Mouse (Mus musculus): ENCODE results near the gene Rab4a. TPM values are rescaled to one million over a fixed set of nuclear protein-coding genes. Genes with fewer than 3 reads are reported as not detected.

The Rab4a gene
- total and polyA plus RNA-seq, 3 experiments: 22.2 to 44.6 TPM; not detected in 1

- peak overlapping the region; percentile 76 for H3K27ac ChIP-seq (ENCODE audit: control insufficient read depth, low read depth, low read length)
- peak overlapping the region; percentile 95 for H3K9ac ChIP-seq (ENCODE audit: control insufficient read depth, low read depth, low read length, poor library complexity, severe bottlenecking)
- H3K27me3 ChIP-seq (ENCODE audit: control insufficient read depth in 1 of 2, insufficient read depth in 2 of 2, low read length in 2 of 2): no peaks in the 10 kb centered on the region
- H3K4me3 ChIP-seq (ENCODE audit: control insufficient read depth in 1 of 2, insufficient read depth in 1 of 2, low read depth in 2 of 2, low read length in 2 of 2): peak overlapping the region; percentile 76 to 85
- peaks cover 56% of the 10 kb centered on the region for H3K79me2 ChIP-seq (ENCODE audit: control insufficient read depth, insufficient read depth, low read length, poor library complexity)
- H3K4me1 ChIP-seq (ENCODE audit: control insufficient read depth in 1 of 2, insufficient read depth in 2 of 2, low read length in 2 of 2): peaks cover 9 to 18% of the 10 kb centered on the region in 2 experiments
- H3K36me3 ChIP-seq (ENCODE audit: control insufficient read depth in 1 of 2, insufficient read depth in 2 of 2, low read length in 2 of 2): peaks cover 0 to 27% of the 10 kb centered on the region in 2 experiments; a peak in 3 of 4 replicates
- DNase-seq (ENCODE audit: low read depth, low spot score): peak; percentile 90
- no peaks in the 10 kb centered on the region for H3K9me3 ChIP-seq (replicated peaks; ENCODE audit: insufficient read depth, low read length)
- TF ChIP-seq TCF12 (IDR thresholded peaks at IDR 0.05; ENCODE audit: low read depth, low read length) (peak; percentile 45; the same call in 1 of the 2 replicates), EP300 (IDR thresholded peaks at IDR 0.05; ENCODE audit: low read depth in 1 of 2, low read length in 2 of 2) (peak; percentile 39 to 83; a peak in 3 of 4 replicates), MEF2A (IDR thresholded peaks at IDR 0.05; ENCODE audit: extremely low read depth, insufficient replicate concordance, low read depth, low read length, poor library complexity, severe bottlenecking) (no peak), USF1 (IDR thresholded peaks at IDR 0.05; ENCODE audit: low read depth, low read length) (no peak), MAFK (IDR thresholded peaks at IDR 0.05; ENCODE audit: borderline replicate concordance, low read depth, low read length) (no peak), POLR2A (IDR thresholded peaks at IDR 0.05; ENCODE audit: control insufficient read depth in 1 of 2, insufficient read depth in 1 of 2, low read depth in 1 of 2, low read length in 2 of 2, poor library complexity in 1 of 2) (peak in 1 of 2 experiments; percentile 60; a peak in 2 of 4 replicates), SIN3A (IDR thresholded peaks at IDR 0.05; ENCODE audit: low read length) (peak; percentile 94), UBTF (IDR thresholded peaks at IDR 0.05; ENCODE audit: borderline replicate concordance, insufficient read depth, low read depth, low read length) (no peak), RCOR1 (IDR thresholded peaks at IDR 0.05; ENCODE audit: low read depth, low read length) (peak; percentile 59; the same call in 1 of the 2 replicates), USF2 (IDR thresholded peaks at IDR 0.05; ENCODE audit: borderline replicate concordance in 1 of 2, insufficient read depth in 1 of 2, low read depth in 1 of 2, low read length in 2 of 2) (no peak), JUND (IDR thresholded peaks at IDR 0.05; ENCODE audit: low read depth, low read length) (no peak), MXI1 (IDR thresholded peaks at IDR 0.05; ENCODE audit: low read depth, low read length) (peak; percentile 95), KAT2A (conservative IDR thresholded peaks at IDR 0.05; ENCODE audit: low read depth, low read length) (no peak), MYC (IDR thresholded peaks at IDR 0.05; ENCODE audit: low read depth, low read length) (peak; percentile 94), BHLHE40 (IDR thresholded peaks at IDR 0.05; ENCODE audit: borderline replicate concordance, low read depth, low read length) (peak; percentile 99), ZC3H11A (IDR thresholded peaks at IDR 0.05; ENCODE audit: low read depth, low read length) (no peak), MAZ (IDR thresholded peaks at IDR 0.05; ENCODE audit: low read depth, low read length) (peak; percentile 37; the same call in 1 of the 2 replicates), CHD1 (IDR thresholded peaks at IDR 0.05; ENCODE audit: low read depth, low read length) (0 out of 2 replicates have a peak, but pooled peaks have one; percentile 12), HCFC1 (IDR thresholded peaks at IDR 0.05; ENCODE audit: low read depth, low read length) (peak; percentile 65), TBP (IDR thresholded peaks at IDR 0.05; ENCODE audit: low read depth, low read length) (peak; percentile 67), GATA1 (IDR thresholded peaks at IDR 0.05; ENCODE audit: low read depth, low read length) (peak; percentile 62), RAD21 (IDR thresholded peaks at IDR 0.05; ENCODE audit: low read depth, low read length) (no peak), NELFE (IDR thresholded peaks at IDR 0.05; ENCODE audit: low read depth, low read length) (no peak; the same call in 1 of the 2 replicates), CHD2 (IDR thresholded peaks at IDR 0.05; ENCODE audit: low read length) (peak; percentile 85), MYB (IDR thresholded peaks at IDR 0.05; ENCODE audit: low read depth, low read length) (no peak), ETS1 (IDR thresholded peaks at IDR 0.05; ENCODE audit: low read depth, low read length) (peak; percentile 89), MAX (IDR thresholded peaks at IDR 0.05; ENCODE audit: low read length) (peak; percentile 95), GABPA (IDR thresholded peaks at IDR 0.05; ENCODE audit: low read depth, low read length) (no peak), ZNF384 (IDR thresholded peaks at IDR 0.05; ENCODE audit: low read depth, low read length) (no peak), NRF1 (IDR thresholded peaks at IDR 0.05; ENCODE audit: insufficient read depth, low read depth, low read length, poor library complexity, severe bottlenecking) (no peak), E2F4 (IDR thresholded peaks at IDR 0.05; ENCODE audit: borderline replicate concordance, low read depth, low read length) (no peak), SMC3 (IDR thresholded peaks at IDR 0.05; ENCODE audit: low read depth, low read length) (no peak), POLR2AphosphoS5 (IDR thresholded peaks at IDR 0.05; ENCODE audit: borderline replicate concordance, low read depth, low read length) (no peak), ELF1 (IDR thresholded peaks at IDR 0.05; ENCODE audit: low read depth, low read length) (0 out of 2 replicates have a peak, but pooled peaks have one; percentile 28), POLR2AphosphoS2 (IDR thresholded peaks at IDR 0.05; ENCODE audit: low read length) (no peak; the same call in 1 of the 2 replicates), CTCF (IDR thresholded peaks at IDR 0.05 in 2 of 3, conservative IDR thresholded peaks at IDR 0.05 in 1 of 3; ENCODE audit: control insufficient read depth in 1 of 3, insufficient read depth in 1 of 3, low read depth in 2 of 3, low read length in 3 of 3, poor library complexity in 1 of 3, severe bottlenecking in 1 of 3) (0 out of 6 replicates have a peak, but pooled peaks of 1 of the 3 experiments have one; percentile 1), ZMIZ1 (IDR thresholded peaks at IDR 0.05; ENCODE audit: low read depth, low read length) (no peak)
Observed at GRCm38 (mm10) chr8:123807024-123807431, 1.2 kb downstream of the Rab4a start.
